Mouse (Mus musculus) MEL (cell line): ENCODE data around the gene Nsmf. TPM values are rescaled to one million over a fixed set of nuclear protein-coding genes. Genes with fewer than 3 reads are reported as not detected.

Experiments used
- DNase-seq: peaks from one replicate; pipeline ENCODE4 v3.0.0; 2011; ENCODE audit warnings: low read depth, low spot score
- H3K27ac ChIP-seq: 2 replicates; pipeline ENCODE4 v1.5.1; 2012; ENCODE audit warnings: low read depth, mild to moderate bottlenecking, control low read depth, low read length, moderate library complexity; ENCODE audit not compliant: control insufficient read depth
- H3K27me3 ChIP-seq, 2 experiments: fragments of 150-350 bp in 1 of 2; sonication (generic) in 1 of 2; 2 replicates each; pipeline ENCODE4 v1.6.1; 2012; ENCODE audit warnings: low read length in 2 of 2, mild to moderate bottlenecking in 2 of 2, improper control_type of control experiment in 1 of 2, moderate library complexity in 1 of 2; ENCODE audit not compliant: insufficient read depth in 2 of 2, control insufficient read depth in 1 of 2
- H3K36me3 ChIP-seq, 2 experiments: 2 replicates each; pipeline ENCODE4 v1.6.1; 2012 to 2014; ENCODE audit warnings: low read length in 2 of 2, improper control_type of control experiment in 1 of 2, inconsistent platforms in 1 of 2, mild to moderate bottlenecking in 1 of 2; ENCODE audit not compliant: insufficient read depth in 2 of 2, control insufficient read depth in 1 of 2
- H3K4me1 ChIP-seq, 2 experiments: fragments of 150-350 bp in 1 of 2; sonication (generic) in 1 of 2; 2 replicates each; pipeline ENCODE4 v1.6.1; 2012; ENCODE audit warnings: low read length in 2 of 2, improper control_type of control experiment in 1 of 2, mild to moderate bottlenecking in 1 of 2; ENCODE audit not compliant: insufficient read depth in 2 of 2, control insufficient read depth in 1 of 2
- H3K4me3 ChIP-seq, 2 experiments: fragments of 150-350 bp in 1 of 2; sonication (generic) in 1 of 2; 2 replicates each; pipeline ENCODE4 v1.5.1; 2012; ENCODE audit warnings: low read depth in 2 of 2, low read length in 2 of 2, mild to moderate bottlenecking in 2 of 2, moderate library complexity in 2 of 2, control low read depth in 1 of 2, improper control_type of control experiment in 1 of 2; ENCODE audit not compliant: control insufficient read depth in 1 of 2, insufficient read depth in 1 of 2
- H3K79me2 ChIP-seq: 2 replicates; pipeline ENCODE4 v1.6.1; 2012; ENCODE audit warnings: mild to moderate bottlenecking, low read length, moderate library complexity; ENCODE audit not compliant: control insufficient read depth, poor library complexity, insufficient read depth
- H3K9ac ChIP-seq: 2 replicates; pipeline ENCODE4 v1.6.1; 2012; ENCODE audit warnings: low read depth, mild to moderate bottlenecking, control low read depth, low read length, moderate library complexity; ENCODE audit not compliant: control insufficient read depth, poor library complexity, severe bottlenecking
- H3K9me3 ChIP-seq: fragments of 150-350 bp; sonication (generic); replicated peaks from 2 replicates; pipeline ENCODE4 v1.6.1; 2012; ENCODE audit warnings: mild to moderate bottlenecking, low read length, improper control_type of control experiment, moderate library complexity; ENCODE audit not compliant: insufficient read depth
- CHD1 ChIP-seq: IDR thresholded peaks from 2 replicates; pipeline ENCODE4 v1.6.1; 2012; ENCODE audit warnings: low read depth, mild to moderate bottlenecking, inconsistent platforms, low read length, improper control_type of control experiment
- ETS1 ChIP-seq: IDR thresholded peaks from 2 replicates; pipeline ENCODE4 v1.6.1; 2012; ENCODE audit warnings: low read depth, mild to moderate bottlenecking, inconsistent platforms, low read length, improper control_type of control experiment, moderate library complexity
- GABPA ChIP-seq: IDR thresholded peaks from 2 replicates; pipeline ENCODE4 v1.6.1; 2012; ENCODE audit warnings: low read depth, mild to moderate bottlenecking, inconsistent platforms, low read length, improper control_type of control experiment, moderate library complexity
- GATA1 ChIP-seq: IDR thresholded peaks from 2 replicates; pipeline ENCODE4 v1.6.1; 2011; ENCODE audit warnings: low read depth, low read length, improper control_type of control experiment
- KAT2A ChIP-seq: conservative IDR thresholded peaks from 2 replicates; pipeline ENCODE4 v1.6.1; 2012; ENCODE audit warnings: low read depth, low read length, improper control_type of control experiment, inconsistent platforms
- MEF2A ChIP-seq: IDR thresholded peaks from 2 replicates; pipeline ENCODE4 v1.6.1; 2014; ENCODE audit warnings: low read depth, mild to moderate bottlenecking, inconsistent platforms, low read length, improper control_type of control experiment; ENCODE audit not compliant: poor library complexity, insufficient replicate concordance, severe bottlenecking; ENCODE audit errors: extremely low read depth
- MXI1 ChIP-seq: IDR thresholded peaks from 2 replicates; pipeline ENCODE4 v1.6.1; 2011; ENCODE audit warnings: mild to moderate bottlenecking, low read depth, low read length, improper control_type of control experiment
- MYB ChIP-seq: IDR thresholded peaks from 2 replicates; pipeline ENCODE4 v1.6.1; 2011; ENCODE audit warnings: mild to moderate bottlenecking, low read depth, low read length, improper control_type of control experiment
- NELFE ChIP-seq: IDR thresholded peaks from 2 replicates; pipeline ENCODE4 v1.6.1; 2011; ENCODE audit warnings: low read depth, low read length, improper control_type of control experiment
- RCOR1 ChIP-seq: IDR thresholded peaks from 2 replicates; pipeline ENCODE4 v1.6.1; 2012; ENCODE audit warnings: low read depth, mild to moderate bottlenecking, inconsistent platforms, low read length, improper control_type of control experiment
- TAL1 ChIP-seq: IDR thresholded peaks from 2 replicates; pipeline ENCODE4 v1.6.1; 2012; ENCODE audit warnings: mild to moderate bottlenecking, inconsistent platforms, low read length, moderate library complexity, mixed read lengths
- TBP ChIP-seq: IDR thresholded peaks from 2 replicates; pipeline ENCODE4 v1.8.0; 2011; ENCODE audit warnings: low read depth, low read length, improper control_type of control experiment
- USF1 ChIP-seq: IDR thresholded peaks from 2 replicates; pipeline ENCODE4 v1.6.1; 2014; ENCODE audit warnings: low read depth, mild to moderate bottlenecking, inconsistent platforms, low read length, improper control_type of control experiment, moderate library complexity
- USF2 ChIP-seq, 2 experiments: IDR thresholded peaks; 2 replicates each; pipeline ENCODE4 v1.6.1; 2011 to 2012; ENCODE audit warnings: improper control_type of control experiment in 2 of 2, low read length in 2 of 2, borderline replicate concordance in 1 of 2, inconsistent platforms in 1 of 2, low read depth in 1 of 2, mild to moderate bottlenecking in 1 of 2; ENCODE audit not compliant: insufficient read depth in 1 of 2
- ZMIZ1 ChIP-seq: IDR thresholded peaks from 2 replicates; pipeline ENCODE4 v1.6.1; 2012; ENCODE audit warnings: low read depth, mild to moderate bottlenecking, inconsistent platforms, low read length, improper control_type of control experiment, moderate library complexity
- polyA plus RNA-seq, 2 experiments: library from polyadenylated mRNA; stranded (reverse) in 1 of 2; unstranded in 1 of 2; fragments of >175 nt in 1 of 2; fragments of >200 nt in 1 of 2; gene quantifications; 2 replicates each; pipeline versions ENCODE4 v1.2.1 to v1.2.4; 2012; ENCODE audit warnings: low replicate concordance in 2 of 2, low read depth in 1 of 2; ENCODE audit not compliant: insufficient read length in 2 of 2, insufficient read depth in 1 of 2, missing spikeins in 1 of 2
- total RNA-seq: library from RNA; depleted of rRNA; stranded (reverse); fragments of 300-350 nt; gene quantifications from 2 replicates; pipeline ENCODE4 v1.2.3, GENCODE M21; 2012

Gene Nsmf
- total and polyA plus RNA-seq, 3 experiments: 13.3 to 25.8 TPM; not detected in 1

GRCm38 (mm10) chr2:25099703-25100102, 45.5 kb downstream of the Nsmf start:
- Histone ChIP-seq H3K9ac (no peak overlapping the region), H3K4me1 (peaks cover 17 to 25% of the 10 kb centered on the region in 2 experiments; a peak in 3 of 4 replicates), H3K79me2 (no peaks in the 10 kb centered on the region), H3K9me3 (no peaks in the 10 kb centered on the region), H3K27me3 (no peaks in the 10 kb centered on the region), H3K36me3 (peaks cover 0 to 25% of the 10 kb centered on the region in 2 experiments; a peak in 2 of 4 replicates), H3K27ac (no peak overlapping the region), H3K4me3 (no peak overlapping the region)
- peak; percentile 37 for DNase-seq
- no peak for TF ChIP-seq USF1
- TF ChIP-seq USF2 (IDR thresholded peaks at IDR 0.05; ENCODE audit: borderline replicate concordance in 1 of 2, insufficient read depth in 1 of 2, low read depth in 1 of 2, low read length in 2 of 2): no peak
- TF ChIP-seq KAT2A: no peak
- TF ChIP-seq TBP: no peak
- TF ChIP-seq GABPA: no peak

GRCm38 (mm10) chr2:25104122-25104521, 50.0 kb downstream of the Nsmf start:
- Histone ChIP-seq H3K36me3 (peaks cover 0 to 30% of the 10 kb centered on the region in 2 experiments; a peak in 2 of 4 replicates), H3K79me2 (no peaks in the 10 kb centered on the region), H3K9me3 (no peaks in the 10 kb centered on the region), H3K4me3 (no peak overlapping the region), H3K9ac (no peak overlapping the region), H3K4me1 (peaks cover 20 to 28% of the 10 kb centered on the region in 2 experiments), H3K27ac (no peak overlapping the region), H3K27me3 (no peaks in the 10 kb centered on the region)
- no peak for TF ChIP-seq CHD1
- no peak for TF ChIP-seq MYB
- TF ChIP-seq MEF2A: no peak
- no peak for TF ChIP-seq GABPA
- TF ChIP-seq RCOR1: no peak
- no peak for TF ChIP-seq ETS1
- TF ChIP-seq TAL1: no peak
- no peak for TF ChIP-seq KAT2A
- no peak for TF ChIP-seq NELFE
- no peak for TF ChIP-seq GATA1
- no peak for TF ChIP-seq ZMIZ1
- no peak for TF ChIP-seq MXI1
- DNase-seq: no peak
